Mouse (Mus musculus) CH12.LX (cell line): ENCODE data around the gene Atp5c1. TPM values are rescaled to one million over a fixed set of nuclear protein-coding genes. Genes with fewer than 3 reads are reported as not detected.

Source experiments
- DNase-seq: peaks from one replicate; pipeline ENCODE4 v3.0.0-alpha.2; 2013; ENCODE audit errors: extremely low read depth
- H3K27ac ChIP-seq: 2 replicates; pipeline ENCODE4 v1.5.1; 2012; ENCODE audit warnings: low read depth, mild to moderate bottlenecking, control low read depth, moderate library complexity; ENCODE audit not compliant: insufficient read depth
- H3K27me3 ChIP-seq: replicated peaks from 2 replicates; pipeline ENCODE3; 2012; ENCODE audit warnings: inconsistent platforms
- H3K36me3 ChIP-seq, 2 experiments: replicated peaks in 1 of 2; 2 replicates each; pipeline versions ENCODE3 to v1.6.1; 2012; ENCODE audit warnings: inconsistent platforms in 1 of 2, low read length in 1 of 2, mild to moderate bottlenecking in 1 of 2, mixed read lengths in 1 of 2, moderate library complexity in 1 of 2; ENCODE audit not compliant: control insufficient read depth in 1 of 2, insufficient read depth in 1 of 2
- H3K4me1 ChIP-seq, 2 experiments: 2 replicates each; pipeline ENCODE4 v1.6.1; 2012; ENCODE audit warnings: inconsistent platforms in 1 of 2, moderate library complexity in 1 of 2; ENCODE audit not compliant: insufficient read depth in 2 of 2, control insufficient read depth in 1 of 2
- H3K4me2 ChIP-seq: 2 replicates; pipeline ENCODE4 v1.6.1; 2012; ENCODE audit warnings: low read depth, mild to moderate bottlenecking, control low read depth; ENCODE audit not compliant: poor library complexity, insufficient read depth, severe bottlenecking
- H3K4me3 ChIP-seq, 3 experiments: fragments of 150-350 bp in 1 of 3; sonication (generic) in 1 of 3; replicated peaks in 1 of 3; 2 replicates each; pipeline versions ENCODE3 to v1.5.1; 2011 to 2012; ENCODE audit warnings: low read depth in 2 of 3, low read length in 2 of 3, mild to moderate bottlenecking in 2 of 3, moderate library complexity in 2 of 3, control low read depth in 1 of 3, improper control_type of control experiment in 1 of 3, inconsistent platforms in 1 of 3, mixed read lengths in 1 of 3; ENCODE audit not compliant: poor library complexity in 1 of 3
- H3K79me2 ChIP-seq: replicated peaks from 2 replicates; pipeline ENCODE4 v1.6.1; 2012; ENCODE audit warnings: mild to moderate bottlenecking, moderate library complexity; ENCODE audit not compliant: control insufficient read depth, poor library complexity, insufficient read depth, severe bottlenecking; ENCODE audit errors: extremely low read depth
- H3K9ac ChIP-seq: 2 replicates; pipeline ENCODE4 v1.6.1; 2012; ENCODE audit warnings: low read depth, mild to moderate bottlenecking, control low read depth, moderate library complexity; ENCODE audit not compliant: insufficient read depth
- H3K9me3 ChIP-seq: replicated peaks from 2 replicates; pipeline ENCODE3; 2012; ENCODE audit warnings: low read length, inconsistent platforms, mixed read lengths
- CHD1 ChIP-seq: IDR thresholded peaks from 2 replicates; pipeline ENCODE4 v1.6.1; 2012; ENCODE audit warnings: low read depth, low read length, improper control_type of control experiment, inconsistent platforms
- CTCF ChIP-seq, 2 experiments: IDR thresholded peaks in 1 of 2; conservative IDR thresholded peaks in 1 of 2; 2 replicates each; pipeline ENCODE4 v1.5.1; 2011 to 2012; ENCODE audit warnings: low read depth in 2 of 2, low read length in 2 of 2, improper control_type of control experiment in 1 of 2, inconsistent platforms in 1 of 2, mild to moderate bottlenecking in 1 of 2, moderate library complexity in 1 of 2
- E2F4 ChIP-seq: IDR thresholded peaks from 2 replicates; pipeline ENCODE4 v1.6.1; 2011; ENCODE audit warnings: low read depth, low read length, improper control_type of control experiment; ENCODE audit not compliant: insufficient replicate concordance
- ELF1 ChIP-seq: IDR thresholded peaks from 2 replicates; pipeline ENCODE4 v1.6.1; 2014; ENCODE audit warnings: low read depth, mild to moderate bottlenecking, inconsistent platforms, low read length, improper control_type of control experiment
- ETS1 ChIP-seq: conservative IDR thresholded peaks from 2 replicates; pipeline ENCODE4 v1.6.1; 2012; ENCODE audit warnings: low read depth, mild to moderate bottlenecking, inconsistent platforms, low read length, improper control_type of control experiment, moderate library complexity
- GABPA ChIP-seq: IDR thresholded peaks from 2 replicates; pipeline ENCODE4 v1.6.1; 2012; ENCODE audit warnings: low read depth, low read length, improper control_type of control experiment, inconsistent platforms; ENCODE audit not compliant: insufficient replicate concordance
- HCFC1 ChIP-seq: IDR thresholded peaks from 2 replicates; pipeline ENCODE4 v1.6.1; 2012; ENCODE audit warnings: low read depth, mild to moderate bottlenecking, inconsistent platforms, low read length, improper control_type of control experiment
- JUN ChIP-seq: IDR thresholded peaks from 2 replicates; pipeline ENCODE4 v1.6.1; 2011; ENCODE audit warnings: low read depth, mild to moderate bottlenecking, low read length, improper control_type of control experiment, moderate library complexity; ENCODE audit not compliant: insufficient read depth
- JUND ChIP-seq: conservative IDR thresholded peaks from 2 replicates; pipeline ENCODE4 v1.6.1; 2011; ENCODE audit warnings: low read depth, low read length, improper control_type of control experiment
- KAT2A ChIP-seq: IDR thresholded peaks from 2 replicates; pipeline ENCODE4 v1.6.1; 2012; ENCODE audit warnings: low read length, improper control_type of control experiment, inconsistent platforms; ENCODE audit not compliant: insufficient replicate concordance
- MAZ ChIP-seq: IDR thresholded peaks from 2 replicates; pipeline ENCODE4 v1.6.1; 2012; ENCODE audit warnings: low read depth, mild to moderate bottlenecking, inconsistent platforms, low read length, improper control_type of control experiment, moderate library complexity
- MXI1 ChIP-seq: IDR thresholded peaks from 2 replicates; pipeline ENCODE4 v1.6.1; 2011; ENCODE audit warnings: mild to moderate bottlenecking, low read depth, low read length, improper control_type of control experiment
- MYC ChIP-seq: IDR thresholded peaks from 2 replicates; pipeline ENCODE4 v1.6.1; 2011; ENCODE audit warnings: low read depth, mild to moderate bottlenecking, improper control_type of control experiment, low read length
- NELFE ChIP-seq: IDR thresholded peaks from 2 replicates; pipeline ENCODE4 v1.6.1; 2011; ENCODE audit warnings: low read depth, low read length, improper control_type of control experiment
- RCOR1 ChIP-seq: conservative IDR thresholded peaks from 2 replicates; pipeline ENCODE4 v1.6.1; 2012; ENCODE audit warnings: low read depth, mild to moderate bottlenecking, inconsistent platforms, low read length, improper control_type of control experiment
- SMC3 ChIP-seq: IDR thresholded peaks from 2 replicates; pipeline ENCODE4 v1.6.1; 2011; ENCODE audit warnings: low read depth, low read length, improper control_type of control experiment
- TBP ChIP-seq: conservative IDR thresholded peaks from 2 replicates; pipeline ENCODE4 v1.6.1; 2011; ENCODE audit warnings: low read depth, low read length, improper control_type of control experiment
- TCF12 ChIP-seq: IDR thresholded peaks from 2 replicates; pipeline ENCODE4 v1.6.1; 2014; ENCODE audit warnings: low read depth, mild to moderate bottlenecking, inconsistent platforms, low read length, improper control_type of control experiment
- UBTF ChIP-seq: IDR thresholded peaks from 2 replicates; pipeline ENCODE4 v1.6.1; 2012; ENCODE audit warnings: low read depth, mild to moderate bottlenecking, inconsistent platforms, low read length, improper control_type of control experiment, moderate library complexity
- ZC3H11A ChIP-seq: IDR thresholded peaks from 2 replicates; pipeline ENCODE4 v1.6.1; 2012; ENCODE audit warnings: low read depth, mild to moderate bottlenecking, inconsistent platforms, low read length, improper control_type of control experiment
- ZKSCAN1 ChIP-seq: IDR thresholded peaks from 2 replicates; pipeline ENCODE4 v1.6.1; 2012; ENCODE audit warnings: low read depth, inconsistent platforms, low read length, improper control_type of control experiment, borderline replicate concordance
- ZNF384 ChIP-seq: IDR thresholded peaks from 2 replicates; pipeline ENCODE4 v1.6.1; 2012; ENCODE audit warnings: low read depth, low read length, improper control_type of control experiment, inconsistent platforms
- dilution Hi-C: fragments of 300-500 bp; cut with MboI; formaldehyde crosslinking; loops from 2 replicates; pipeline ENCODE4 v1.14.3; 2020; ENCODE audit warnings: low sequenced_read_pairs; ENCODE audit not compliant: extremely low pct_unique_long_range_greater_than_20kb, extremely low pct_ligation_motif_present
- in situ Hi-C: fragments of 300-500 bp; cut with MboI; formaldehyde crosslinking; loops from 3 replicates; pipeline ENCODE4 v1.14.3; 2019; ENCODE audit warnings: low sequenced_read_pairs, low pct_ligation_motif_present, low pct_unique_long_range_greater_than_20kb, mixed read lengths
- polyA plus RNA-seq: library from polyadenylated mRNA; unstranded; fragments of >175 nt; gene quantifications from 2 replicates; pipeline ENCODE4 v1.2.1, GENCODE M21; 2012; ENCODE audit warnings: low read depth; ENCODE audit not compliant: insufficient read length
- total RNA-seq, 2 experiments: library from RNA; depleted of rRNA; stranded (reverse); fragments of 300-350 nt in 1 of 2; fragments of >200 nt in 1 of 2; gene quantifications; 2 replicates each; pipeline ENCODE4 v1.2.3; 2012 to 2014

Gene Atp5c1
- total and polyA plus RNA-seq, 3 experiments = 336 to 918 (median 423) TPM

DNA sequence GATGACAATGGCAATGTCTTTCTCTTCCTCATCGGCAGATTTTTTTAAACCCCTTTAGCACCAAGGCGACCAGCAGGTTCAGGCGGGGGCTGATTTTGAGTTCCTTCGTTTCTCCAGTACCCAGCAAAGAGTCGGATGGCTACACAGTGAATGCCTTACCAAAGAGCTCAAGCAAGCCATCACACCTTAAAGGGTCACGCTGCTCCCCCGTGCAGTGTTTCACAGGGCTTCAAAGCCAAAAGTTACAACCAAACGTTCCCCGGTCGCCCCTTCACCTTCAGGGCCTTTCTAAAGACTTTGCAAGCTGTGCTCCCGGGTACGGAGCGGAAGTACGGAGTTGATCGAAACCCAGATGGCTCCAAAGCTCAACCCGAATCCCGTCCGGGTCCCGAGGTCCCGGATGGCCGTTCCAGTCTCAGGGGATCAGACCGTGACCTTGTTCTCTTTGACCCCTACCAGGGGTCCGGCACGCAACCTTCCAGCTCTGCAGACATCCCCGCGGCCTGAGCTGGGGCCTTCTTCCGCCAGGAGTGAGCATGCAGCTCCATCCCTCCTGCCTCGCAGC is 483 bp downstream of the Atp5c1 start:
- Histone ChIP-seq H3K9ac (peak overlapping the region; percentile 95), H3K4me2 (peak overlapping the region; percentile 82; the same call in 1 of the 2 replicates), H3K79me2 (peaks cover 89% of the 10 kb centered on the region), H3K27me3 (no peaks in the 10 kb centered on the region), H3K4me1 (peaks cover 30 to 50% of the 10 kb centered on the region in 2 experiments), H3K9me3 (no peaks in the 10 kb centered on the region), H3K4me3 (peak overlapping the region; percentile 92 to 98 (median 97)), H3K36me3 (peaks cover 25 to 46% of the 10 kb centered on the region in 2 experiments), H3K27ac (peak overlapping the region; percentile 72)
- in situ Hi-C loops (no loop called here), dilution Hi-C loops (no loop called here)
- TF ChIP-seq NELFE = no peak
- no peak for TF ChIP-seq KAT2A
- TF ChIP-seq HCFC1 = no peak
- TF ChIP-seq MAZ = no peak
- no peak for TF ChIP-seq CTCF (conservative IDR thresholded peaks at IDR 0.05 in 1 of 2, IDR thresholded peaks at IDR 0.05 in 1 of 2; ENCODE audit: low read depth in 2 of 2, low read length in 2 of 2)
- TF ChIP-seq MYC = no peak
- TF ChIP-seq JUND = no peak
- TF ChIP-seq RCOR1 = no peak
- TF ChIP-seq JUN = no peak
- TF ChIP-seq ZKSCAN1 = no peak
- TF ChIP-seq ELF1 = no peak
- no peak for TF ChIP-seq ZNF384
- peak; percentile 46 for DNase-seq

DNA sequence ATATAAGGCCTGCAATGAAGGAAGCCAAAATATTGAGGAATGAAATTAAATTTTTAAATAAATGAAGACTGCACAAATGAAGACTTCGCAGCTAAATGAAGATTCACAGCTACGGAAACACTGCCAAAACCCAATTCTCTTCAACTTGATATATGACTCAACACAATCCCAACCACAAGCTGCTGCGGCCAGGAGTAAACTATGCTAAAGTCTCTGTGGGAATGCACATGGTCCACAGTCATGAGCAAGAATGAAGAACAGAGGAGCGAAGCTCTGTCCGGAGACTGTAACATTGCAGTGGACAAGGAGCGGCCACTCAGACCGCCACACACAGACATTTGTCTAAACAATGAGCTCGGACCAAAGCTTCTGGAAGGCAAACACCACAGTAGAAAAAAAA is 3.6 kb downstream of the Atp5c1 start:
- no peak overlapping the region for H3K27ac ChIP-seq
- H3K9ac ChIP-seq = no peak overlapping the region
- DNase-seq = no peak
- H3K9me3 ChIP-seq = no peaks in the 10 kb centered on the region
- TF ChIP-seq ZKSCAN1 (no peak), CHD1 (no peak), JUND (no peak)
- dilution Hi-C loops = no loop called here
- no peaks in the 10 kb centered on the region for H3K27me3 ChIP-seq
- H3K36me3 ChIP-seq = peaks cover 14 to 55% of the 10 kb centered on the region in 2 experiments
- H3K4me3 ChIP-seq = no peak overlapping the region
- peaks cover 93% of the 10 kb centered on the region for H3K79me2 ChIP-seq
- in situ Hi-C loops = no loop called here
- H3K4me1 ChIP-seq = peaks cover 22 to 54% of the 10 kb centered on the region in 2 experiments
- H3K4me2 ChIP-seq = no peak overlapping the region

- TF ChIP-seq MYC (no peak), JUN (no peak), ELF1 (no peak), KAT2A (no peak), TBP (no peak), UBTF (no peak), MXI1 (no peak), CHD1 (no peak), GABPA (no peak), SMC3 (no peak), TCF12 (no peak), ETS1 (no peak), ZC3H11A (no peak), E2F4 (no peak)
- TF ChIP-seq, all 38 proteins: peak for 0
- Histone ChIP-seq H3K9ac (no peak overlapping the region), H3K27me3 (no peaks in the 10 kb centered on the region), H3K4me3 (no peak overlapping the region), H3K36me3 (peaks cover 14 to 73% of the 10 kb centered on the region in 2 experiments), H3K79me2 (peaks cover 94% of the 10 kb centered on the region), H3K4me1 (peaks cover 19 to 50% of the 10 kb centered on the region in 2 experiments), H3K27ac (no peak overlapping the region), H3K9me3 (no peaks in the 10 kb centered on the region), H3K4me2 (no peak overlapping the region)
- dilution Hi-C loops (no loop called here), in situ Hi-C loops (no loop called here)
- no peak for DNase-seq
These were observed 5.8 kb downstream of the Atp5c1 start for GRCm38 (mm10) chr2:10074470-10074869.
